Mouse (Mus musculus) forebrain, embryonic 16.5 days (tissue): ENCODE measurements around the gene Phactr1. TPM values are rescaled to one million over a fixed set of nuclear protein-coding genes. Genes with fewer than 3 reads are reported as not detected.
A peak's percentile ranks its signal among the peaks of the same experiment; 100 is the strongest.

Experiments used
- ATAC-seq: fragments of 200-750 bp; cut with Nextera tagmentation; 2 replicates; pipeline ENCODE4 v1.8.0; 2017; ENCODE audit warnings: mild to moderate bottlenecking, moderate library complexity
- H3K27ac ChIP-seq: fragments of 300-500 bp; sonication (generic); 2 replicates; pipeline ENCODE4 v1.5.1; 2014; ENCODE audit warnings: low read length, control low read depth
- H3K27me3 ChIP-seq: fragments of 300-500 bp; sonication (generic); replicated peaks from 2 replicates; pipeline ENCODE4 v1.6.1; 2014; ENCODE audit warnings: low read length; ENCODE audit not compliant: control insufficient read depth, insufficient read depth
- H3K36me3 ChIP-seq: fragments of 300-500 bp; sonication (generic); 2 replicates; pipeline ENCODE4 v1.6.1; 2014; ENCODE audit not compliant: control insufficient read depth, insufficient read depth
- H3K4me1 ChIP-seq: fragments of 300-500 bp; sonication (generic); replicated peaks from 2 replicates; pipeline ENCODE4 v1.6.1; 2014; ENCODE audit warnings: low read length; ENCODE audit not compliant: control insufficient read depth, insufficient read depth
- H3K4me2 ChIP-seq: fragments of 300-500 bp; sonication (generic); 2 replicates; pipeline ENCODE4 v1.6.1; 2014; ENCODE audit warnings: mild to moderate bottlenecking, low read length, control low read depth
- H3K4me3 ChIP-seq: fragments of 300-500 bp; sonication (generic); replicated peaks from 2 replicates; pipeline ENCODE4 v1.5.1; 2014; ENCODE audit warnings: mild to moderate bottlenecking, low read length, control low read depth
- H3K9ac ChIP-seq: fragments of 300-500 bp; sonication (generic); replicated peaks from 2 replicates; pipeline ENCODE4 v1.6.1; 2014; ENCODE audit warnings: low read depth, low read length, control low read depth
- H3K9me3 ChIP-seq: fragments of 300-500 bp; sonication (generic); 2 replicates; pipeline ENCODE4 v1.6.1; 2016; ENCODE audit warnings: low read length; ENCODE audit not compliant: control insufficient read depth
- WGBS: fragments of 180-500 bp; shearing (Covaris S2); extraction: QIAGEN DNeasy Blood & Tissue Kit; methylation state at CpG from one replicate; pipeline ENCODE4 v1.1.7; 2014; 5-methylcytosine and 5-hydroxymethylcytosine counted together
- polyA plus RNA-seq: library from polyadenylated mRNA; unstranded; fragments of >200 nt; fragmentation: Nextera tagmentation; extraction: Ambion mirVana; gene quantifications from 2 replicates; pipeline ENCODE4 v1.2.1, GENCODE M21; 2015

The Phactr1 gene
- polyA plus RNA-seq: 82.7 and 94.8 TPM in 2 replicates

- Histone ChIP-seq H3K36me3 (no peaks in the 10 kb centered on the region), H3K4me3 (peak within 1 kb of the TSS; percentile 37), H3K9me3 (no peaks in the 10 kb centered on the region), H3K27ac (peak within 1 kb of the TSS; percentile 49), H3K4me2 (peak within 1 kb of the TSS; percentile 45), H3K27me3 (no peaks in the 10 kb centered on the region), H3K9ac (peak within 1 kb of the TSS; percentile 14), H3K4me1 (peaks cover 21% of the 10 kb centered on the region)
- 3% methylated on average over 11 of the region's 11 CpGs for WGBS
- ATAC-seq: peak; percentile 87
These were observed at the start of gene Phactr1 for GRCm38 (mm10) chr13:42680391-42680994. TSS of gene Phactr1 (plus strand) at chr13:42680623.

- Histone ChIP-seq H3K4me1 (no peaks in the 10 kb centered on the region), H3K4me3 (no peak overlapping the region), H3K9me3 (no peaks in the 10 kb centered on the region), H3K4me2 (no peak overlapping the region), H3K27me3 (no peaks in the 10 kb centered on the region), H3K27ac (no peak overlapping the region), H3K36me3 (no peaks in the 10 kb centered on the region), H3K9ac (no peak overlapping the region)
- 91% methylated on average over 2 of the region's 2 CpGs for WGBS
- ATAC-seq: no peak
These were observed 45.5 kb upstream of the Phactr1 start for GRCm38 (mm10) chr13:42634908-42635307.

- H3K9me3 ChIP-seq: no peaks in the 10 kb centered on the region
- WGBS: 60% methylated on average over 6 of the region's 6 CpGs
- H3K9ac ChIP-seq: no peak overlapping the region
- H3K36me3 ChIP-seq: no peaks in the 10 kb centered on the region
- H3K4me3 ChIP-seq: no peak overlapping the region
- H3K4me2 ChIP-seq: no peak overlapping the region
- H3K4me1 ChIP-seq: no peaks in the 10 kb centered on the region; the same call in 1 of the 2 replicates
- H3K27ac ChIP-seq: no peak overlapping the region
- no peaks in the 10 kb centered on the region for H3K27me3 ChIP-seq
- ATAC-seq: no peak
These were observed 30.2 kb upstream of the Phactr1 start for GRCm38 (mm10) chr13:42650228-42650627.

- H3K9ac ChIP-seq: no peak overlapping the region
- ATAC-seq: peak; percentile 85
- no peaks in the 10 kb centered on the region for H3K9me3 ChIP-seq
- H3K4me3 ChIP-seq: no peak overlapping the region
- H3K4me2 ChIP-seq: no peak overlapping the region
- H3K36me3 ChIP-seq: no peaks in the 10 kb centered on the region
- WGBS: 8% methylated on average over 7 of the region's 7 CpGs
- no peaks in the 10 kb centered on the region for H3K27me3 ChIP-seq
- 0 out of 2 replicates have a peak overlapping the region, but pooled peaks have one; percentile 2 for H3K27ac ChIP-seq
- peaks cover 30% of the 10 kb centered on the region for H3K4me1 ChIP-seq
These were observed 23.6 kb upstream of the Phactr1 start for GRCm38 (mm10) chr13:42656643-42657315.

- H3K36me3 ChIP-seq: no peaks in the 10 kb centered on the region
- H3K27me3 ChIP-seq: no peaks in the 10 kb centered on the region
- no peak overlapping the region for H3K9ac ChIP-seq
- 48% methylated on average over 10 of the region's 10 CpGs for WGBS
- peak; percentile 91 for ATAC-seq
- no peak overlapping the region for H3K4me3 ChIP-seq
- peaks cover 7% of the 10 kb centered on the region; the same call in 1 of the 2 replicates for H3K4me1 ChIP-seq
- H3K27ac ChIP-seq: peak overlapping the region; percentile 67
- peak overlapping the region; percentile 14; the same call in 1 of the 2 replicates for H3K4me2 ChIP-seq
- no peaks in the 10 kb centered on the region for H3K9me3 ChIP-seq
These were observed 8.7 kb upstream of the Phactr1 start for GRCm38 (mm10) chr13:42671651-42672290.

GRCm38 (mm10) chr13:42681299-42681698, 876 bp downstream of the Phactr1 start:
- Histone ChIP-seq H3K27ac (peak overlapping the region; percentile 49), H3K36me3 (no peaks in the 10 kb centered on the region), H3K4me3 (peak overlapping the region; percentile 37), H3K4me1 (peaks cover 21% of the 10 kb centered on the region), H3K9ac (peak overlapping the region; percentile 14), H3K9me3 (no peaks in the 10 kb centered on the region), H3K27me3 (no peaks in the 10 kb centered on the region), H3K4me2 (peak overlapping the region; percentile 45)
- ATAC-seq: 0 out of 2 replicates have a peak, but pooled peaks have one; percentile 26
- 34% methylated on average over 9 of the region's 9 CpGs for WGBS

- WGBS: 92% methylated on average over 7 of the region's 7 CpGs
- H3K27me3 ChIP-seq: no peaks in the 10 kb centered on the region
- peaks cover 21% of the 10 kb centered on the region for H3K4me1 ChIP-seq
- H3K9me3 ChIP-seq: no peaks in the 10 kb centered on the region
- H3K4me3 ChIP-seq: no peak overlapping the region
- no peak overlapping the region for H3K9ac ChIP-seq
- H3K4me2 ChIP-seq: peak overlapping the region; percentile 20
- ATAC-seq: no peak
- no peaks in the 10 kb centered on the region for H3K36me3 ChIP-seq
- no peak overlapping the region for H3K27ac ChIP-seq
These were observed 3.8 kb downstream of the Phactr1 start for GRCm38 (mm10) chr13:42684181-42684580.

- WGBS: 83% methylated on average over 4 of the region's 4 CpGs
- Histone ChIP-seq H3K27me3 (no peaks in the 10 kb centered on the region), H3K4me1 (0 out of 2 replicates have a peak, but pooled peaks cover 2% of the 10 kb centered on the region), H3K36me3 (no peaks in the 10 kb centered on the region), H3K27ac (no peak overlapping the region), H3K9me3 (no peaks in the 10 kb centered on the region), H3K4me3 (no peak overlapping the region), H3K9ac (no peak overlapping the region), H3K4me2 (no peak overlapping the region)
- no peak for ATAC-seq
These were observed 11.8 kb downstream of the Phactr1 start for GRCm38 (mm10) chr13:42692233-42692632.

- 64% methylated on average over 5 of the region's 5 CpGs for WGBS
- H3K36me3 ChIP-seq: no peaks in the 10 kb centered on the region
- no peaks in the 10 kb centered on the region for H3K27me3 ChIP-seq
- no peak overlapping the region for H3K27ac ChIP-seq
- no peaks in the 10 kb centered on the region for H3K4me1 ChIP-seq
- no peak overlapping the region for H3K9ac ChIP-seq
- no peak overlapping the region for H3K4me2 ChIP-seq
- no peak overlapping the region for H3K4me3 ChIP-seq
- no peak for ATAC-seq
- no peaks in the 10 kb centered on the region for H3K9me3 ChIP-seq
These were observed 16.2 kb downstream of the Phactr1 start for GRCm38 (mm10) chr13:42696641-42697040.
